Mouse (Mus musculus): ENCODE results near the gene Msx1. TPM values are rescaled to one million over a fixed set of nuclear protein-coding genes. Genes with fewer than 3 reads are reported as not detected.

Gene Msx1
- 55.2 and 56.5 TPM in 2 replicates for polyA plus RNA-seq (2014; fragmentation: Nextera tagmentation; extraction: Ambion mirVana)

DNA sequence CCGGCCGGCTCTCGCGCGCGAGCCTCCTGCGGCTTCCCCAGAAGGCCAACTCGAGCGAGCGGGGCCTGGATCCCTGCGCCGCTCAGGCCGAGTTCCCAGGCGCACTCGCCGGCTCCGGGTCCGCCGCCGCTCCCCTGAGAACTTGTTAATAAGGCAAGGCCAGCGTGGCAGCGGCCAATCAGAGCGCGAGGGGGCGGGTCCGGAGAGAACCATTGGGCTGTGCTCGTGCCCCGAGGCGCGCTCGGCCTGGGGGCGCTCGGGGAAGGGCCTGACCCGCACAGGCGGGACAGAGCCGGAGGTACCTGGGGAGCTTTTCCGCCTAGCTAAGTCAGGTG, at the start of gene Msx1:
TSS of gene Msx1 (minus strand) at position 123 of the 335 bp plus-strand sequence.
- Histone ChIP-seq H3K9ac (ENCODE audit: low read length) (peak within 1 kb of the TSS; percentile 79), H3K36me3 (ENCODE audit: control insufficient read depth, insufficient read depth, low read length) (no peaks in the 10 kb centered on the region), H3K27me3 (ENCODE audit: control insufficient read depth, insufficient read depth, low read length) (peaks cover 90% of the 10 kb centered on the region), H3K9me3 (ENCODE audit: control insufficient read depth, low read length) (no peaks in the 10 kb centered on the region), H3K4me3 (ENCODE audit: low read depth, low read length) (peak within 1 kb of the TSS; percentile 58), H3K4me1 (ENCODE audit: control insufficient read depth, insufficient read depth, low read length) (peaks cover 24% of the 10 kb centered on the region), H3K4me2 (ENCODE audit: low read depth) (peak within 1 kb of the TSS; percentile 95), H3K27ac (ENCODE audit: low read depth, low read length) (0 out of 2 replicates have a peak within 1 kb of the TSS, but pooled peaks have one; percentile 14)
- ATAC-seq (ENCODE audit: insufficient read depth, low FRiP score, low TSS enrichment) (peak; percentile 76), DNase-seq (ENCODE audit: low spot score) (peak; percentile 94)
- WGBS: under 1% methylated on average over 37 of the region's 37 CpGs

DNA sequence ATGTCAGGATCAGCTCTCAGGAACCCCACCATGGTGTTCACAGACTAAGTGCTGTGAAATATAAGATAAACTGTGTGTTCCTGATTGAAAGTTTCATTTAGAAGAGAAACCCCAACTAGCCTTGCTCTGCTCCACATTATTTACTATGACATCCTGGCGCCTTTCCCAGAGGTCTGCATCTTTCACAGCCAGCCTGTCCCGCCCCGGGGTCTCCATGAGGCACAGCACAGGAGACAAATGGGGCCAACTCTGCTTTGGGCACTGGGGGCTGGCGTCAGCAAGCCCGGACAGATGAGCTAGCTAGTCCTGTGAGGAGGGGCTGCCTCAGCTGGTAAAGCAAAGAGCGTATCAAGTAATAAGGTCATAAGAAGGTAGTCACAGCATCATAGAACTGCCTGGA, 41.1 kb upstream of the Msx1 start:
- WGBS: 65% methylated on average over 6 of the region's 6 CpGs
- Histone ChIP-seq H3K4me2 (ENCODE audit: low read depth) (no peak overlapping the region), H3K4me3 (ENCODE audit: low read depth, low read length) (no peak overlapping the region), H3K36me3 (ENCODE audit: control insufficient read depth, insufficient read depth, low read length) (no peaks in the 10 kb centered on the region), H3K27me3 (ENCODE audit: control insufficient read depth, insufficient read depth, low read length) (0 out of 2 replicates have a peak, but pooled peaks cover 5% of the 10 kb centered on the region), H3K9me3 (ENCODE audit: control insufficient read depth, low read length) (no peaks in the 10 kb centered on the region), H3K9ac (ENCODE audit: low read length) (no peak overlapping the region), H3K4me1 (ENCODE audit: control insufficient read depth, insufficient read depth, low read length) (no peaks in the 10 kb centered on the region), H3K27ac (ENCODE audit: low read depth, low read length) (no peak overlapping the region)
- ATAC-seq (ENCODE audit: insufficient read depth, low FRiP score, low TSS enrichment): no peak
- DNase-seq (ENCODE audit: low spot score): no peak

DNA sequence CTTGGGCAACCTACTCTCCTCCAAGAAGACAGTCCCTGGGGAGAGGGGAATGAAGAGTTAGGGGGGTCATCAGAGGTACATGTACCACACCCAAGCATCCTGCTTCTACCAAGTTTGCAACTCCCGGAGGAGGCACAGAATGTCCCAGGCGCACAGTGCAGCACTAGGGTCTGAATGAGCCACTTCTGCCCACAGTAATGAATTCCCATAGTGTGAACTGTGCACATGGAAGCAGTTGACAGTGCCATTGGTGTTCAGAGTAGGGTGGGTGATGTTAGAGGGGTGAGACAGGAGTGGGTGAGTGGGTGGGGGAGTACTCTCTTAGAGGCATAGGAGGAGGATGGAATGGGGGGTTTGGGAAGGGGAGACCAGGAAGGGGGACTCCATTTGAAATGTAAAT, 39.9 kb upstream of the Msx1 start:
- no peak overlapping the region for H3K4me3 ChIP-seq (ENCODE audit: low read depth, low read length)
- DNase-seq (ENCODE audit: low spot score) (no peak), ATAC-seq (ENCODE audit: insufficient read depth, low FRiP score, low TSS enrichment) (no peak)
- no peak overlapping the region for H3K27ac ChIP-seq (ENCODE audit: low read depth, low read length)
- no peak overlapping the region for H3K4me2 ChIP-seq (ENCODE audit: low read depth)
- no peaks in the 10 kb centered on the region for H3K9me3 ChIP-seq (ENCODE audit: control insufficient read depth, low read length)
- 100% methylated on average over 2 of the region's 2 CpGs for WGBS
- H3K27me3 ChIP-seq (ENCODE audit: control insufficient read depth, insufficient read depth, low read length): 0 out of 2 replicates have a peak, but pooled peaks cover 5% of the 10 kb centered on the region
- no peaks in the 10 kb centered on the region for H3K4me1 ChIP-seq (ENCODE audit: control insufficient read depth, insufficient read depth, low read length)
- no peaks in the 10 kb centered on the region for H3K36me3 ChIP-seq (ENCODE audit: control insufficient read depth, insufficient read depth, low read length)
- no peak overlapping the region for H3K9ac ChIP-seq (ENCODE audit: low read length)

DNA sequence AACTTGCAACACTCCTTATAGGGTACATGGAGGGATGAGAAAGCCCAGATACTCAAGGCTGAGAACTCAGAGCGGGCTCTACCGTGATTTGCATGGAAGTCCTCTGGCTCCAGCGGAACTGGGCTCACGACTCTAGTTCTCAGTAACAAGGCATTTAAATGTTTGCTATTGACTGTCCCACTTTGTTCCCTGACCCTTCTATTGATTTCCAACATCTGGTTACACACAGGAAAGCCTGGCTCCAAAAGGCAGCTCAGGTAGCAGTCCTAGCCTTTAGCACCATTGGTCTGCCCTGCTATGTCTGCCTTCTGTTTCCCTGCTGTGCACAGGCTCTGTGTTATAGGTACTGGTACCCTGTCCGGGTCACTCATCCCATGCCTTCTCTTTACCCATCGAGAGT, 36.5 kb upstream of the Msx1 start:
- no peak for DNase-seq (ENCODE audit: low spot score)
- ATAC-seq (ENCODE audit: insufficient read depth, low FRiP score, low TSS enrichment): no peak
- WGBS: 85% methylated on average over 6 of the region's 6 CpGs
- Histone ChIP-seq H3K4me3 (ENCODE audit: low read depth, low read length) (no peak overlapping the region), H3K36me3 (ENCODE audit: control insufficient read depth, insufficient read depth, low read length) (no peaks in the 10 kb centered on the region), H3K4me1 (ENCODE audit: control insufficient read depth, insufficient read depth, low read length) (peaks cover 5% of the 10 kb centered on the region; the same call in 1 of the 2 replicates), H3K9me3 (ENCODE audit: control insufficient read depth, low read length) (no peaks in the 10 kb centered on the region), H3K4me2 (ENCODE audit: low read depth) (no peak overlapping the region), H3K27ac (ENCODE audit: low read depth, low read length) (no peak overlapping the region), H3K27me3 (ENCODE audit: control insufficient read depth, insufficient read depth, low read length) (0 out of 2 replicates have a peak, but pooled peaks cover 5% of the 10 kb centered on the region), H3K9ac (ENCODE audit: low read length) (no peak overlapping the region)

DNA sequence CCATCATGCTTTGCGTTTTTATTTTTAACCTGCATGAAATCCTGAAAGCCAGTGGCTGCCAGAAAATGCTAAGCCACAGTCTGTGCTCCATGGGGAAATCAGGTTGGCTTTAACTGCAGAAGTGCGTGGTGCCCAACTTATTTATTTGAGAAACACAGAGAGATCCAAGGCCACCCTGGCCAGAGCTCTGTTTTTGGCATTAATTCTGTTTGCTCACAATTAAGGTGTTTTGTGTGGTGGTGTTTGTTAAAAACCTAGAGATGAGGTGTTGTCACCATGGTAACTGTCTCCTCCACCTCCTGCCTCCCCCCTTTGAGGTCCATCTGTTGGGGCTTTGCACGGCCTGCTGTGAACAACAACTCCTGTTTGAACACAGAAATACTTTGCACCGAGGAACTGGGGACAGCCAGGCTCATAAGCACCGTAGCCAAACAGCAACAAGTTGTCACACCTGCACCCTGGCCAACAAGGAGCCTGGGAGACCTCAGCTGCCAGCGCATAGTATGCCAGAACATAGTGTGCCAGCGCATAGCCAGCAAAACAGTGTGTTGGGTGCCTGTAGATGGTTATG, 35.9 kb upstream of the Msx1 start:
- H3K4me1 ChIP-seq (ENCODE audit: control insufficient read depth, insufficient read depth, low read length): peaks cover 5% of the 10 kb centered on the region; the same call in 1 of the 2 replicates
- no peak overlapping the region for H3K27ac ChIP-seq (ENCODE audit: low read depth, low read length)
- no peak overlapping the region for H3K4me2 ChIP-seq (ENCODE audit: low read depth)
- H3K9ac ChIP-seq (ENCODE audit: low read length): no peak overlapping the region
- DNase-seq (ENCODE audit: low spot score) (no peak), ATAC-seq (ENCODE audit: insufficient read depth, low FRiP score, low TSS enrichment) (no peak)
- H3K27me3 ChIP-seq (ENCODE audit: control insufficient read depth, insufficient read depth, low read length): 0 out of 2 replicates have a peak, but pooled peaks cover 5% of the 10 kb centered on the region
- WGBS: 53% methylated on average over 7 of the region's 7 CpGs
- no peaks in the 10 kb centered on the region for H3K36me3 ChIP-seq (ENCODE audit: control insufficient read depth, insufficient read depth, low read length)
- no peak overlapping the region for H3K4me3 ChIP-seq (ENCODE audit: low read depth, low read length)
- H3K9me3 ChIP-seq (ENCODE audit: control insufficient read depth, low read length): no peaks in the 10 kb centered on the region

DNA sequence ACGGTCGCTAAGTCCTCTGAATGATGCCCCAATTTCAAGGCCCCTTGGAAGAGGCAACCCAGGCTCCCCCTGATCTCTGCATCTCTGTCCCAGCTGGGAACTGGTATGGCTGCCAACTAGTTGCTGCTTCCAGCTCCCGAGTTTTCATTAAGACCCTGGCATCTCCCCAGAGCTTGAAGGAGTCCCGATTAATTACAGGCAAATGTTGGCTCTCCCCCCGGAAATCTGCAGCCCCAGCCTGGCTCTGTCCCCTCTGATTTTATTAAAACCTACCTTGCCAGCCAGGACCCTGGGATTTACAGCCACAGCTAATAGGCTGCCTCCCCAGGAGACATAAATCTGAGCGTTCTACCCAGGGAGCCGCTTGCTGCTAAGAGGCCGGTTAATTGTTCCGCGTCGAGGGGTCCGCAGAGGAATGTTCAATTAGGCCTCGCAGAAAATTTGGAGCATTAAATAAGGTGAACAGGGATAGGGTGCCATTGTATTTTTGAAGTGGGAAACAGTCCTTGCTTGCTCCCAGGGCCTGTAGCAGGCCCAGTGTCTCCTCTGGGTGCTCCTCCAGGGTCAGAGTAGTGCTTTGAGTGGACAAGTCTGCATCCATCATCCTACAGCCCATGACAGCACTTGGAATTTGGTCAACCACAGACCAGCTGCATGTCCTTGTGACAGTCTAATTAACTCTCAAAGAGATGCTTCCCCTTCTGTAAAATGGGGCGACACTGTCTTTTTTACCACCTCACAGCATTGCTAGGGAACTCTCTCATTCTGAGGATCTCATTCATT, 33.6 kb upstream of the Msx1 start:
- ATAC-seq (ENCODE audit: insufficient read depth, low FRiP score, low TSS enrichment): peak; percentile 54
- 30% methylated on average over 14 of the region's 14 CpGs for WGBS
- H3K4me3 ChIP-seq (ENCODE audit: low read depth, low read length): no peak overlapping the region
- DNase-seq (ENCODE audit: low spot score): no peak
- H3K36me3 ChIP-seq (ENCODE audit: control insufficient read depth, insufficient read depth, low read length): no peaks in the 10 kb centered on the region
- peaks cover 5% of the 10 kb centered on the region; the same call in 1 of the 2 replicates for H3K27me3 ChIP-seq (ENCODE audit: control insufficient read depth, insufficient read depth, low read length)
- H3K4me2 ChIP-seq (ENCODE audit: low read depth): no peak overlapping the region
- H3K9ac ChIP-seq (ENCODE audit: low read length): no peak overlapping the region
- H3K9me3 ChIP-seq (ENCODE audit: control insufficient read depth, low read length): no peaks in the 10 kb centered on the region
- H3K4me1 ChIP-seq (ENCODE audit: control insufficient read depth, insufficient read depth, low read length): peaks cover 5% of the 10 kb centered on the region; the same call in 1 of the 2 replicates
- no peak overlapping the region for H3K27ac ChIP-seq (ENCODE audit: low read depth, low read length)

DNA sequence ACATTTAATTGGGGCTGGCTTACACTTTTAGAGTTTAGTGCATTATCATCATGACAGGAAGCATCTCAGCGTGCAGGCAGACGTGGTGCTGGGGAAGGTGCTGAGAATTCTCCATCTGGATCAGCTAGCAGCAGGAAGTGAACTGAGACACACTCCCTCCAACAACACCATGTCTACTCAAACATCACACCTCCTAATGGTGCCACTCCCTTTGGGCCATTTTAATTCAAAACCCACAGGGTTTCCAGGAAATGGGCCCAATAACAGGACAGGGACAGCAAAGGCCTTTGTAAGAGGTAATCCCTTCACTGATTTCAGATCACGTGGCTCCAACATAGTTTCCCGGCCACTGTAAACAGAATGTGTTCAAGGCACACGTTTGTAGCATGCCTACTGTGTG, 31.7 kb upstream of the Msx1 start:
- no peaks in the 10 kb centered on the region for H3K9me3 ChIP-seq (ENCODE audit: control insufficient read depth, low read length)
- H3K4me3 ChIP-seq (ENCODE audit: low read depth, low read length): no peak overlapping the region
- H3K4me1 ChIP-seq (ENCODE audit: control insufficient read depth, insufficient read depth, low read length): peaks cover 5% of the 10 kb centered on the region; the same call in 1 of the 2 replicates
- DNase-seq (ENCODE audit: low spot score) (no peak), ATAC-seq (ENCODE audit: insufficient read depth, low FRiP score, low TSS enrichment) (no peak)
- H3K9ac ChIP-seq (ENCODE audit: low read length): no peak overlapping the region
- no peak overlapping the region for H3K4me2 ChIP-seq (ENCODE audit: low read depth)
- H3K27me3 ChIP-seq (ENCODE audit: control insufficient read depth, insufficient read depth, low read length): peaks cover 1% of the 10 kb centered on the region; the same call in 1 of the 2 replicates
- 42% methylated on average over 5 of the region's 5 CpGs for WGBS
- H3K27ac ChIP-seq (ENCODE audit: low read depth, low read length): no peak overlapping the region
- no peaks in the 10 kb centered on the region for H3K36me3 ChIP-seq (ENCODE audit: control insufficient read depth, insufficient read depth, low read length)

DNA sequence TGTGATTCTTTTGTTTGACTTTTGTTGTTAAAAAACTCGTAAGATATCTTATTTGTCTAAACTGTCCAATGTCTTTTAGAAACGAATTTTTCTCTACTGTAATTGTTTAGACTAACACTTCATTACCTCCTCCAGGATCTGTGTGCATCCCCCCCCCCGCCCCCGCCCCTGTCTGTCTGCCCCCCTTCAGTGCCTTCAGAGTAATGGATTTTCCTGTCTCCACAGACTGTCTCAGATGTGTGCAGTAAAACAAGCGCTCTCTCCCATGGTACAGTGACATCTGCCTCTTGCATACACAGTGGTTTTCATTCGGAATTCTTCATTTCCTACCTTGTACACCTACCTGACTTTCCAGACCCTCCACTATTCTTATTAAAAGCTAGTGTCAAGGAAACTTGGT, 29.9 kb upstream of the Msx1 start:
- peaks cover 2% of the 10 kb centered on the region; the same call in 1 of the 2 replicates for H3K27me3 ChIP-seq (ENCODE audit: control insufficient read depth, insufficient read depth, low read length)

More for the DNA sequence above, 29.9 kb upstream of the Msx1 start:
- Histone ChIP-seq H3K9ac (ENCODE audit: low read length) (no peak overlapping the region), H3K4me1 (ENCODE audit: control insufficient read depth, insufficient read depth, low read length) (peaks cover 5% of the 10 kb centered on the region; the same call in 1 of the 2 replicates), H3K4me3 (ENCODE audit: low read depth, low read length) (no peak overlapping the region), H3K9me3 (ENCODE audit: control insufficient read depth, low read length) (no peaks in the 10 kb centered on the region), H3K36me3 (ENCODE audit: control insufficient read depth, insufficient read depth, low read length) (no peaks in the 10 kb centered on the region), H3K27ac (ENCODE audit: low read depth, low read length) (no peak overlapping the region), H3K4me2 (ENCODE audit: low read depth) (no peak overlapping the region)
- no peak for ATAC-seq (ENCODE audit: insufficient read depth, low FRiP score, low TSS enrichment)
- DNase-seq (ENCODE audit: low spot score): no peak
- WGBS: 76% methylated on average over 6 of the region's 6 CpGs

Measured in neural tube, embryonic 11.5 days (tissue).